Mouse (Mus musculus): ENCODE results near the gene Celf1. TPM values are rescaled to one million over a fixed set of nuclear protein-coding genes. Genes with fewer than 3 reads are reported as not detected.
A peak's percentile ranks its signal among the peaks of the same experiment; 100 is the strongest.
"Not testable (repeated sequence)": the region's sequence is repeated elsewhere in the genome, so short reads cannot be mapped to it uniquely, and the experiment has no call there.

Gene Celf1
- polyA plus RNA-seq, 1 experiment from 2014 or later, result 66.7 TPM

DNA sequence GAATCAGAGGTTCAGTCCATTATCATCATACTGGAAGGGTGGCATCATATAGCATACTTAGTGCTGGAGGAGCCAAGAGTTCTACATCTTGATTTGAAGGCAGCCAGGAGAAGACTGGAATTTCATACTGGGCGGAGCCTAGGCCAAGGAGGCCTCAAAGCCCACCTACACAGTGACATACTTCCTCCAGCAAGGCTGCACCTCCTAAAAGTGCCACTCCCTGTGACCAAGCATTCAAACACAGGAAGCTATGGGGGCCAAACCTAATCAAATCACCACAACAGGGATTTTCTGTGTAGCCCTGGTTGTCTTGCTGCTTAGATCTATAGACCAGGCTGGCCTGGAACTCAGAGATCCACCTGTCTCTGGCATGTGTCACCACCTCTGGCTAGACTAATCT is 83.8 kb downstream of the Celf1 start:
- ATAC-seq (ENCODE audit: insufficient number of reproducible peaks, low FRiP score, low TSS enrichment, low read depth), result no peak
- no peak overlapping the region for H3K27ac ChIP-seq (replicated peaks)
- no peaks in the 10 kb centered on the region for H3K9me3 ChIP-seq (replicated peaks)
- H3K36me3 ChIP-seq, result peaks cover 16% of the 10 kb centered on the region
- H3K4me3 ChIP-seq (replicated peaks), result no peak overlapping the region
- no peaks in the 10 kb centered on the region for H3K27me3 ChIP-seq
- 100% methylated on average over 1 of the region's 1 CpGs for WGBS
- H3K4me1 ChIP-seq, result no peaks in the 10 kb centered on the region
- H3K4me2 ChIP-seq (replicated peaks), result no peak overlapping the region
- no peak overlapping the region for H3K9ac ChIP-seq

DNA sequence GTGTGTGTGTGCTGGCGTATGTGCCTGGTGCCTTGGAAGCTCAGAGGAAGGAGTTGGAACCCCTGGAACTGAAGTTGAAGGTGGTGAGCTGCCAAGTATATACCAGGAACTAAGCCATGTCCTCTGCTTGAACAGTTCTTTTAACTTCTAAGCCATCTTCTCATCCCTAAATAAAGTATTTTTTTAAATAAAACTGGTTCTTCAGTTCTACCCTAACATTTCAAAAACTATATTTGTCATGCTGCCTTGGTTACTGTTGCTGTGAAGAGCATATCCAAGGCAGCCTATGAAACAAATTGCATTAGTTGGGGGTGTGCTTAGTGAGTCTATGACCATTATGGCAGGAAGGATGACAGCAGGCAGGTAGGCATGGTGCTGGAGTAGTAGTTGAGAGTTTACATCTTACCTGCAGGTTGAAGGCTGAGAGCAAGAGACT is 84.9 kb downstream of the Celf1 start:
- 85% methylated on average over 1 of the region's 1 CpGs for whole genome bisulfite sequencing
- no peak overlapping the region for H3K4me2 ChIP-seq (replicated peaks)

DNA sequence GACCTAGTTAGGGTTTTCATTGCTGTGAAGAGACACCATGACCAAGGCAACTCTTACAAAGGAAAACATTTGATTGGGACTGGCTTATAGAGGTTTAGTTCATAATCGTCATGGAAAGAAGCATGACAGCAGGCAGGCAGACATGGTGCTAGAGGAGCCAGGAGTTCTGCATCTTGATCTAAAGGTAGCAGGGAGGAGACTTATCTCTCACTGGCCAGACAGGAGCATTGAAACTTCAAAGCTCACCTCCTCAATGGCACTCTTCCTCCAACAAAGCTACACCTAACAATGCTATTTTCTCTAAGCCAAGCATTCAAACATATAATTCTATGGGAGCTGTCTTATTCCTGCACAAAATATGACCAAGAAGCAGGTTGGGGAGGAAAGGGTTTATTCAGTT is 86.3 kb downstream of the Celf1 start:
- 0 out of 2 replicates have a peak, but pooled peaks cover 2% of the 10 kb centered on the region for H3K36me3 ChIP-seq
- no peaks in the 10 kb centered on the region for H3K4me1 ChIP-seq
- ATAC-seq (ENCODE audit: insufficient number of reproducible peaks, low FRiP score, low TSS enrichment, low read depth), result no peak
- WGBS, result 75% methylated on average over 1 of the region's 1 CpGs
- H3K27me3 ChIP-seq, result no peaks in the 10 kb centered on the region
- no peak overlapping the region for H3K27ac ChIP-seq (replicated peaks)
- no peak overlapping the region for H3K4me3 ChIP-seq (replicated peaks)
- no peak overlapping the region for H3K9ac ChIP-seq
- H3K9me3 ChIP-seq (replicated peaks), result no peaks in the 10 kb centered on the region
- H3K4me2 ChIP-seq (replicated peaks), result no peak overlapping the region

More for the DNA sequence above, 84.9 kb downstream of the Celf1 start:
- Histone ChIP-seq H3K4me1 (no peaks in the 10 kb centered on the region), H3K36me3 (peaks cover 10% of the 10 kb centered on the region), H3K27ac (replicated peaks) (no peak overlapping the region), H3K9me3 (replicated peaks) (no peaks in the 10 kb centered on the region), H3K4me3 (replicated peaks) (no peak overlapping the region), H3K27me3 (no peaks in the 10 kb centered on the region), H3K9ac (no peak overlapping the region)
- no peak for ATAC-seq (ENCODE audit: insufficient number of reproducible peaks, low FRiP score, low TSS enrichment, low read depth)

DNA sequence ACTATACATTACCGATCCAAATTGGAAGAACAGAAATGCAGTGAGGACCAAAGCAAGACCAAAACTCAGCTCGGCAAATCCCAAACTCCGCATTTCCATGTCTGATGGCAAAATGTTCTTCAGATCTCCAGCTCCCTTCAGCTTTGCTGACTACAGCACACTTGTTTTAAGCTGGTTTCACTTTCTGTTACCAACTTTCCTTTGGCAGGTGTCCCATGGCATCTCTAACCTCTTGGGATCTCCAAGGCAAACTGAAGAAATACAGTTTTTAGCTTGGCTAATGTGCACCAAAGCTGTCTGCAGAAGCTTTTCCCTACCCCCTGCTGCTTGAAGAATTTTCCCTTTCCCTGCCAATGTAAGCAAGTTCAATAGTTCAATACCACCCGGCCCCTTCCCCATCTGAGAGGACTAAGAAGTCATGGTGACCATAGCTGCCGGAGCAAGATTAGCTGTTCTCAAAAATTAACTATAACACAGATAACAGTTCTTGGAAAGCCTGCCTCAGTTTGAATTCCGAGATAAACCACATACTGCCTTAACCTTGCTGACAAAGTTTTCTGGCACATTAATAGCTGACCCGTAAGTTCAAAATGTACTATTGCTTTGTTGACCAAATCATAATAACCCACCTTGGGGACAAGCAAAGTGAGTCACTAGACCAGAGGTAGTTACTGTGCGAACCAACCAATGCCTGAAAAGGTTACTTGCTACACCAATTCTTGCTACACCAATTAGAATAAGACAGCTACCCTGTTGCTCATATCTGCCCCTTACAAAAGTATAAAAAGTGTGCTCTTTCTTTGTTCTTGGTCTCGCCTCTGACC is 87.4 kb downstream of the Celf1 start:
- Histone ChIP-seq H3K4me3 (replicated peaks) (no peak overlapping the region), H3K9ac (no peak overlapping the region), H3K27me3 (no peaks in the 10 kb centered on the region), H3K9me3 (replicated peaks) (no peaks in the 10 kb centered on the region), H3K36me3 (no peaks in the 10 kb centered on the region), H3K4me1 (no peaks in the 10 kb centered on the region), H3K27ac (replicated peaks) (no peak overlapping the region), H3K4me2 (replicated peaks) (no peak overlapping the region)
- ATAC-seq (ENCODE audit: insufficient number of reproducible peaks, low FRiP score, low TSS enrichment, low read depth), result no peak
- 86% methylated on average over 9 of the region's 9 CpGs for WGBS

DNA sequence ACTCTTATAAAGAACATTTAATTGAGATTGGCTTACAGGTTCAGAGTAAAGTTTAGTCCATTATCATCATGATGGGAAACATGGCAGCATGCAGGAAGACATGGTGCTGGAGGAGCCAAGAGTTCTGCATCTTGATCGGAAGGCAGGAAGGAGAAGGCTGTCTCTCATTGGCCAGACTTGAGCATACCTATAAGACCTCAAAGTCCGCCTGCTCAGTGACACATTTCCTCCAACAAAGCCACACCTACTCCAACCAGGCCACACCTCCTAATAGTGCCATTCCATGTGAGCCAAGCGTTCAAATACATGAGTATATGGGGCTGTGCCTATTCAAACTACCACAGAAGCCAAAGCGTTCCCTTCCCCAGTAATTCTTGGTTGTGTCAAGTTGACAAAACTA is 91.0 kb downstream of the Celf1 start:
- no peaks in the 10 kb centered on the region for H3K4me1 ChIP-seq
- H3K27me3 ChIP-seq, result no peaks in the 10 kb centered on the region
- no peaks in the 10 kb centered on the region for H3K9me3 ChIP-seq (replicated peaks)
- no peak overlapping the region for H3K9ac ChIP-seq
- no peak overlapping the region for H3K4me2 ChIP-seq (replicated peaks)
- ATAC-seq (ENCODE audit: insufficient number of reproducible peaks, low FRiP score, low TSS enrichment, low read depth), result no peak
- H3K4me3 ChIP-seq (replicated peaks), result no peak overlapping the region
- no peaks in the 10 kb centered on the region for H3K36me3 ChIP-seq
- 81% methylated on average over 4 of the region's 4 CpGs for WGBS
- no peak overlapping the region for H3K27ac ChIP-seq (replicated peaks)

DNA sequence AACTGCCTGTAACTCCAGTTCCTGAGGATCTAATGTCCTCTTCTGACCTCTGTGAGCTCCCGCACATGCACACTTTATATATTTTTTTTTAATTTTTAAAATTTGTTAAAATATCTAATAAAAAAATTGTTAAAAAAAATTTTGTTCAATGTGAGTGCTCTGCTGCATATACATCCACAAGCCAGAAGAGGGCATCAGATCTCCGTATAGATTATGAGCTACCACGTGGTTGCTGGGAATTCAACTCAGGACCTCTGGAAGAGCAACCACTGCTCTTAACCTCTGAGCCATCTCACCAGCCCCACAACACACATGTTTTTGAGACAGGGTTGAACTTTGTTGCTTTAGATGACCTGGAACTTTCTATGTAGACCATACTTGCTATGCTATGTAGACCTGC is 92.8 kb downstream of the Celf1 start:
- Histone ChIP-seq H3K4me3 (replicated peaks) (no peak overlapping the region), H3K27me3 (no peaks in the 10 kb centered on the region), H3K9ac (no peak overlapping the region), H3K9me3 (replicated peaks) (no peaks in the 10 kb centered on the region), H3K27ac (replicated peaks) (no peak overlapping the region), H3K4me2 (replicated peaks) (no peak overlapping the region), H3K36me3 (no peaks in the 10 kb centered on the region), H3K4me1 (no peaks in the 10 kb centered on the region)
- ATAC-seq (ENCODE audit: insufficient number of reproducible peaks, low FRiP score, low TSS enrichment, low read depth), result no peak
- WGBS, result 9% methylated on average over 3 of the region's 3 CpGs

DNA sequence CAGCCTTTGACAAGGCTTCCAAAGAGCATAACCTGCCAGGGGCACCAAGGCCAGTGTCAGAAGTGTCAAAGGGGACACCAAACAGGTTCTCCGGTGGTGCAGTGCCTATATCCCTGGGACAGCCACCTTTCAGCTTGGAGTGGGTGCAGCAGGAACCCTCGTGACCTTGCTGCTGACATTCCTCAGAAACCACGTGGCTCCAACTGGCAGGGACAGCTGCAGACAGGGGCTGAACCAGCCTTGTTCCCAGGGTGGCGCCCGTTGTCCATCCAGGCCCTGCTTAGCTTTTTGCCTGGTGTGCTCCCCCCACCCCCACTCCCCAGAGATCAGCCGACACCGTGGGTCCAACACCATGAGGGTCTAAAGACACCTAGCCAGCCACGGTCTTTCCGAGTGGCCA is 95.2 kb downstream of the Celf1 start, which contains the start of gene Rapsn:
Rapsn (plus strand) TSS at position 236 of the 400 bp plus-strand sequence.
- no peak within 1 kb of the TSS for H3K9ac ChIP-seq
- ATAC-seq (ENCODE audit: insufficient number of reproducible peaks, low FRiP score, low TSS enrichment, low read depth), result 0 out of 2 replicates have a peak, but pooled peaks have one; percentile 55
- H3K4me3 ChIP-seq (replicated peaks), result no peak within 1 kb of the TSS
- H3K27ac ChIP-seq (replicated peaks), result no peak within 1 kb of the TSS
- no peaks in the 10 kb centered on the region for H3K9me3 ChIP-seq (replicated peaks)
- H3K36me3 ChIP-seq, result no peaks in the 10 kb centered on the region
- no peak within 1 kb of the TSS; the same call in 1 of the 2 replicates for H3K4me2 ChIP-seq (replicated peaks)
- no peaks in the 10 kb centered on the region for H3K4me1 ChIP-seq
- H3K27me3 ChIP-seq, result no peaks in the 10 kb centered on the region
- WGBS, result 50% methylated on average over 9 of the region's 9 CpGs

DNA sequence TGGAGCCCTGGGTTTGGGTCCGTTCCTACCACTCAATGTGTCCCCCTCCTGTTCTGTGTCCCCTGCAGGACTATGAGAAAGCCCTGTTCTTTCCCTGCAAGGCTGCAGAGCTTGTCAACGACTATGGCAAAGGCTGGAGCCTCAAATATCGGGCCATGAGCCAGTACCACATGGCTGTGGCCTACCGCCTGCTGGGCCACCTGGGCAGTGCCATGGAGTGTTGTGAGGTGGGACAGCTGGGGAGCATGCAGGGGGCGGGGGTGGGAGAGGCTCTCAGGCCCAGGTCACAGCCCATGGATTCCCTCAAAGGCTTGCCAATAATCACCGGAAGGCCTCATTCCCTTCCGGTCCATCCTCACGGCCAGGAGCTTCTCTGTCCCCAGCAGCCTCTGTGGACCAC is 101.6 kb downstream of the Celf1 start:
- ATAC-seq (ENCODE audit: insufficient number of reproducible peaks, low FRiP score, low TSS enrichment, low read depth), result no peak
- Histone ChIP-seq H3K4me1 (no peaks in the 10 kb centered on the region), H3K9ac (no peak overlapping the region), H3K9me3 (replicated peaks) (no peaks in the 10 kb centered on the region), H3K27ac (replicated peaks) (no peak overlapping the region), H3K4me2 (replicated peaks) (no peak overlapping the region), H3K27me3 (no peaks in the 10 kb centered on the region), H3K4me3 (replicated peaks) (no peak overlapping the region), H3K36me3 (no peaks in the 10 kb centered on the region)
- WGBS, result 75% methylated on average over 8 of the region's 8 CpGs

DNA sequence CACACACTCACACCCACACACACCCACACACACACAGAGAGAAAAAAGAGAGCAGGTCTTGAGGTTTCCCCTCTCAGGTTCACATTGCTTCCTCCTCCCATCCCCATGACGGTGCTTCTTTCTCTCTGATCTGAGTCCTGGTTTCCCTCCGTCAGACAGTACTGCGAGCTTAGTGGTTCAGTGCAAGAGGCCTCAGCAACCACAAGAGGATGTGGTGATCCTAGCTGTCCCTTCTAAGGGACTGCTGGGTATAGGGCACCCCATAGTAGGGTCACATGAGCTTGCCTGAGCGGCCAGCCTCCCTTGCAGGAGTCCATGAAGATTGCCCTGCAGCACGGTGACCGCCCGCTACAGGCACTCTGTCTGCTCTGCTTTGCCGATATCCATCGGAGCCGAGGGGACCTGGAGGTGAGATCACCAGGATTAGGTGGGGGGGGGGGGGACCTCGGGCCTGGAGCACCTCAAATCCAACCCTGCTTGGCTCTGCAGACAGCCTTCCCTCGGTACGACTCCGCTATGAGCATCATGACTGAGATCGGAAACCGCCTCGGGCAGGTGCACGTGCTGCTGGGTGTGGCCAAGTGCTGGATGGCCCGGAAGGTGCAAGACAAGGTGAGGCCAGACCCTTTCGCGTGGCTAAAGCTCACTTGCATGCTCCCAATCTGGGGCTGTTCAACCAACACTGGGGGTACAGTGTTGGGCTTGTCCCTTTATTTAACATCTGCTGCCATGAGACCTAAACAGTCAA is 102.6 kb downstream of the Celf1 start:
- H3K9ac ChIP-seq, result no peak overlapping the region
- H3K36me3 ChIP-seq, result no peaks in the 10 kb centered on the region
- 65% methylated on average over 21 of the region's 21 CpGs for WGBS
- no peaks in the 10 kb centered on the region for H3K9me3 ChIP-seq (replicated peaks)
- no peak overlapping the region for H3K27ac ChIP-seq (replicated peaks)
- no peak; the same call in 1 of the 2 replicates for ATAC-seq (ENCODE audit: insufficient number of reproducible peaks, low FRiP score, low TSS enrichment, low read depth)
- H3K4me2 ChIP-seq (replicated peaks), result no peak overlapping the region
- H3K4me1 ChIP-seq, result no peaks in the 10 kb centered on the region
- H3K27me3 ChIP-seq, result no peaks in the 10 kb centered on the region
- no peak overlapping the region for H3K4me3 ChIP-seq (replicated peaks)

DNA sequence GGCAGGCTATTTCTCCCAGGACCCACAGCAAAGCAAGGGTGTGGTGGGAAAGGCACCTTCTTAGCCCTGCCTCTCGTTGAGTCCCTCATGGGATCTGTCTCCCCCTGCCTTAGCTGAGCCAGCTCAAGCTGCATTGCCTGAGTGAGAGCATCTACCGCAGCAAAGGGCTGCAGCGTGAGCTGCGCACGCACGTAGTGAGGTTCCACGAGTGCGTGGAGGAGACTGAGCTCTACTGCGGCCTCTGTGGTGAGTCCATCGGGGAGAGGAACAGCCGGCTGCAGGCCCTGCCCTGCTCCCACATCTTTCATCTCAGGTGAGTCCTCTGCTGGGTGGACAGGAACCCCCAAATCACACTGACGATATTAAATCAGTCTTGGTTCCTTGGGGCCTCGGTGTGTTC is 104.5 kb downstream of the Celf1 start:
- no peak overlapping the region for H3K4me2 ChIP-seq (replicated peaks)
- 77% methylated on average over 13 of the region's 13 CpGs for WGBS
- ATAC-seq (ENCODE audit: insufficient number of reproducible peaks, low FRiP score, low TSS enrichment, low read depth), result no peak
- H3K4me3 ChIP-seq (replicated peaks), result no peak overlapping the region
- H3K9ac ChIP-seq, result no peak overlapping the region
- no peak overlapping the region for H3K27ac ChIP-seq (replicated peaks)
- no peaks in the 10 kb centered on the region for H3K9me3 ChIP-seq (replicated peaks)
- no peaks in the 10 kb centered on the region for H3K4me1 ChIP-seq
- H3K36me3 ChIP-seq, result no peaks in the 10 kb centered on the region
- no peaks in the 10 kb centered on the region for H3K27me3 ChIP-seq

DNA sequence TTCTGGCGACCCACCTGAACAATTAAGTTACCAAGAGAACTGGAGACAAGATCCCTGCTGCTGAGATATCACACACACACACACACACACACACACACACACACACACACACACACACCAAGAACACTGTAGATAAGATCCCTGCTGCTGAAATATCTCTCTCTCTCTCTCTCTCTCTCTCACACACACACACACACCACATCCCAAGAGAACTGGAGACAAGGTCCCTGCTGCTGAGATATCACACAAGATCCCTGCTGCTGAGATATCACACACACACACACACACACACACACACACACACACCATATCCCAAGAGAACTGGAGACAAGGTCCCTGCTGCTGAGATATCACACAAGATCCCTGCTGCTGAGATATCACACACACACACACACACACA is 105.6 kb downstream of the Celf1 start:
- not testable (repeated sequence) for H3K4me2 ChIP-seq (replicated peaks); H3K36me3 ChIP-seq; H3K4me3 ChIP-seq (replicated peaks); H3K9ac ChIP-seq; ATAC-seq (ENCODE audit: insufficient number of reproducible peaks, low FRiP score, low TSS enrichment, low read depth); H3K9me3 ChIP-seq (replicated peaks); H3K4me1 ChIP-seq; H3K27ac ChIP-seq (replicated peaks); H3K27me3 ChIP-seq
- WGBS, result 82% methylated on average over 1 of the region's 1 CpGs
